Mouse (Mus musculus): ENCODE results near the gene Shisa5.

GRCm38 (mm10) chr9:109101933-109102445, 63.6 kb downstream of the Shisa5 start:
- no peak for TF ChIP-seq TAL1 (conservative IDR thresholded peaks at IDR 0.05; ENCODE audit: low read depth, low read length)
- TF ChIP-seq POLR2AphosphoS5 (IDR thresholded peaks at IDR 0.05; ENCODE audit: insufficient replicate concordance, low read depth, low read length), result no peak
- TF ChIP-seq CTCF (IDR thresholded peaks at IDR 0.05; ENCODE audit: low read depth, low read length), result no peak
- TF ChIP-seq GATA1 (IDR thresholded peaks at IDR 0.05; ENCODE audit: borderline replicate concordance, low read length), result no peak

Measured in G1E (cell line).